Mouse (Mus musculus) midbrain, embryonic 12.5 days (tissue): ENCODE measurements around the gene Smad3. TPM values are rescaled to one million over a fixed set of nuclear protein-coding genes. Genes with fewer than 3 reads are reported as not detected.

Experiments
- ATAC-seq: fragments of 200-750 bp; cut with Nextera tagmentation; 2 replicates; pipeline ENCODE4 v1.8.0; 2017; ENCODE audit warnings: low read depth, moderate TSS enrichment, moderate library complexity; ENCODE audit not compliant: low FRiP score
- H3K27ac ChIP-seq: fragments of 300-500 bp; sonication (generic); replicated peaks from 2 replicates; pipeline ENCODE4 v1.5.1; 2016; ENCODE audit warnings: mild to moderate bottlenecking
- H3K27me3 ChIP-seq: fragments of 300-500 bp; sonication (generic); 2 replicates; pipeline ENCODE4 v1.6.1; 2016; ENCODE audit warnings: mild to moderate bottlenecking
- H3K36me3 ChIP-seq: fragments of 300-500 bp; sonication (generic); 2 replicates; pipeline ENCODE4 v1.6.1; 2016
- H3K4me1 ChIP-seq: fragments of 300-500 bp; sonication (generic); 2 replicates; pipeline ENCODE4 v1.6.1; 2016
- H3K4me2 ChIP-seq: fragments of 300-500 bp; sonication (generic); replicated peaks from 2 replicates; pipeline ENCODE4 v1.6.1; 2016; ENCODE audit warnings: mild to moderate bottlenecking, moderate library complexity
- H3K4me3 ChIP-seq: fragments of 300-500 bp; sonication (generic); 2 replicates; pipeline ENCODE4 v1.5.1; 2016; ENCODE audit warnings: mild to moderate bottlenecking
- H3K9ac ChIP-seq: fragments of 300-500 bp; sonication (generic); replicated peaks from 2 replicates; pipeline ENCODE4 v1.6.1; 2016; ENCODE audit warnings: mild to moderate bottlenecking, moderate library complexity
- H3K9me3 ChIP-seq: fragments of 300-500 bp; sonication (generic); 2 replicates; pipeline ENCODE4 v1.6.1; 2016; ENCODE audit warnings: mild to moderate bottlenecking
- WGBS: fragments of 180-500 bp; shearing (Covaris S2); methylation state at CpG from one replicate; pipeline ENCODE4 v1.1.7; 2016; 5-methylcytosine and 5-hydroxymethylcytosine counted together
- polyA plus RNA-seq: library from polyadenylated mRNA; unstranded; fragments of >200 nt; fragmentation: Nextera tagmentation; extraction: Ambion mirVana; gene quantifications from 2 replicates; pipeline ENCODE4 v1.2.1, GENCODE M21; 2016

The Smad3 gene
- polyA plus RNA-seq: 28.4 and 31.2 TPM in 2 replicates

DNA sequence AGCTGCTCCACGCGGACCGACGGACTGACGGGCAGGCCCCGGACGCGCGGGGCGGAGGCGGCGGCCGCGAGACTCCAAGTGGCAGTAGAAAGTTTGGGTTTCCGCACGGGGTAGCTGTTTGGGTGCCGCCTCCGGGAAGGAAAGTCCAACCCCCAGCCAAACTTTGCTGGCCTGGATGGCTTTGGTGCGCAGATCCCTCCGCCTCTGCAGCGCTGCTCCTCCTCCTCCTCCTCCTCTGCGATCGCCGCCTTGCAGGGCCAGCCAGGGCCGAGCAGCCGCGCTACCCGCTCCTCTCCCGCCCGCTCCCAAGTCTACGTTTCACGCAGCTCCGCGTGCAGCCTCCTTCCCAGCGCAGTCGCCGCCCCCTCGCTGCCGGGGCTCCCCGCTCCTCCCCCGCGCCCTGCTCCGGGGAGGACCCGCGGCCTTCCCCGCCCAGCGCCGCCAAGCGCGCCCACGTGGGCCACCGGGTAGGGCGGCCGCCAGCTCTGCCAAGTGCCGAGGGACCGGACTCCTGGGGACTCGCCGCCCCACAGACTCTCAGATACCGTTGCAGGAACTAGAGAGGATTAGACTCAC lies at the start of gene Smad3:
Gene Smad3 (minus strand): TSS at position 130 of the 576 bp plus-strand sequence.
- Histone ChIP-seq H3K4me1 (peaks cover 54% of the 10 kb centered on the region), H3K4me3 (peak within 1 kb of the TSS; percentile 79), H3K9ac (peak within 1 kb of the TSS; percentile 84), H3K9me3 (0 out of 2 replicates have a peak, but pooled peaks cover 4% of the 10 kb centered on the region), H3K27ac (peak within 1 kb of the TSS; percentile 95), H3K4me2 (peak within 1 kb of the TSS; percentile 95), H3K36me3 (no peaks in the 10 kb centered on the region), H3K27me3 (peaks cover 11% of the 10 kb centered on the region)
- WGBS: under 1% methylated on average over 52 of the region's 59 CpGs
- peak; percentile 85 for ATAC-seq

DNA sequence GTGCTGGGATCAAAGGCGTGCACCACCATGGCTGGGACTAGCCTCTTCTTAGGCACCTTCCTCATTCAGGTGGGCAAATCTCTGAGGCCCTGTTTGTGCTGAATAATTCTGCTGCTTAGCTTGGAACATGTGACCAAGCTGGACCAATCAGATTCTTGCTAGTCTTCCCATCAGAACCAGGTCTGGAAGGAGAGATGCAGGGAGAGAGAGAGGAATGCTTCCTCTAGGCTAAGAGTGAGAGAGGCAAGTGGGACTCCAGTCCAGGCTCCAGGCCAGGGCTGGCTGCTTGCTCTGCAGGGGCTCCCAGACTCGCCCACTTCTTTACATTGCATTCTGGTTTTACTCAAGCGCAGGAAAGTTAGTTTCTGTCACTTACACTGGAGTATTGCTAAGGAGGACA lies 47.1 kb upstream of the Smad3 start:
- H3K4me1 ChIP-seq: peaks cover 16% of the 10 kb centered on the region
- no peak overlapping the region for H3K9ac ChIP-seq
- no peak overlapping the region for H3K27ac ChIP-seq
- ATAC-seq: no peak
- no peak overlapping the region for H3K4me3 ChIP-seq
- WGBS: 44% methylated on average over 3 of the region's 3 CpGs
- H3K4me2 ChIP-seq: no peak overlapping the region
- H3K9me3 ChIP-seq: no peaks in the 10 kb centered on the region
- H3K27me3 ChIP-seq: peaks cover 10% of the 10 kb centered on the region; the same call in 1 of the 2 replicates
- no peaks in the 10 kb centered on the region for H3K36me3 ChIP-seq

DNA sequence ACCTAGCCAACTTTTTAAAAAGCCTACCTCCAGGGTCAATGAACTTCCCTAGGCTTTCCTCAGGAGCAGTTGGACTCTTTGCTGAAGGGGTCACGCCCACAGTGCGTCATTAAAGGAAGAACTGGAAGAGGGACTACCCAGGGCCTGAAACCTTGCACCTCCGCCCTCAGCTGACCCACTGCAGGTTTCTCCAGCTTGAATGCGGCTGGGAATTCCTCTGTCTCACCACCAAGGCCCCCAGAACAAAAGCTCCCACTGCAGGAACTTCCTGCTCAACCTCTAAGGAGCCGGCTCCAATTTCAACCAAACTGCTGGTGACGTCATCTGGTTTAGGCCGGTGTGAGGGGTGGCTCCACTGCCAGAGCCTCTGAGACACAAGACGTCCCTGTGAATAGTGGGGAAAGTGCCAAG lies 45.4 kb upstream of the Smad3 start:
- ATAC-seq: peak; percentile 44; the same call in 1 of the 2 replicates
- 4% methylated on average over 8 of the region's 8 CpGs for WGBS

DNA sequence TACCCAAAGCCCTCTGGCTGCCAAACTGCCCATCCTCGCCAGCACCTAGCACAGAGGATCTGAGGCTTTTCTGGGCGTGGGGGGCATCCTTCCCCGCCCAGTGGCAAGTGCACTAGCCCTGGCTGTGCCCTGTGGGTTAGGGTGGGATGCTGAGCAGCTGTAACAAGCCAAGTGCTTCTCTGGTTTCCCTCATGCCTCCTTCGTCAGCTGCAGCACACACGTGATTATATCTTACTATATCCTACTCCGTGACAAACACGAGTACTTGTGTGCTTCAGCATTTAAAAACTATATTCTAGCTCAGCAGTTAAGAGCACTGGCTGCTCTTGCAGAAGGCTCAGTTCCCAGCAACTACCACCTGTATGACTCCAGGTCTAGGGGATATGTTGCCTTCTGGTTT lies 44.7 kb upstream of the Smad3 start:
- Histone ChIP-seq H3K36me3 (no peaks in the 10 kb centered on the region), H3K9me3 (no peaks in the 10 kb centered on the region), H3K27me3 (peaks cover 10% of the 10 kb centered on the region; the same call in 1 of the 2 replicates), H3K4me2 (no peak overlapping the region), H3K4me3 (no peak overlapping the region), H3K9ac (no peak overlapping the region), H3K27ac (no peak overlapping the region), H3K4me1 (peaks cover 16% of the 10 kb centered on the region)
- WGBS: 81% methylated on average over 7 of the region's 7 CpGs
- ATAC-seq: no peak

More for the DNA sequence above, 45.4 kb upstream of the Smad3 start:
- no peak overlapping the region for H3K4me3 ChIP-seq
- peaks cover 16% of the 10 kb centered on the region for H3K4me1 ChIP-seq
- H3K36me3 ChIP-seq: no peaks in the 10 kb centered on the region
- no peak overlapping the region for H3K9ac ChIP-seq
- no peaks in the 10 kb centered on the region for H3K9me3 ChIP-seq
- H3K27ac ChIP-seq: no peak overlapping the region
- peaks cover 10% of the 10 kb centered on the region; the same call in 1 of the 2 replicates for H3K27me3 ChIP-seq
- H3K4me2 ChIP-seq: peak overlapping the region; percentile 25

DNA sequence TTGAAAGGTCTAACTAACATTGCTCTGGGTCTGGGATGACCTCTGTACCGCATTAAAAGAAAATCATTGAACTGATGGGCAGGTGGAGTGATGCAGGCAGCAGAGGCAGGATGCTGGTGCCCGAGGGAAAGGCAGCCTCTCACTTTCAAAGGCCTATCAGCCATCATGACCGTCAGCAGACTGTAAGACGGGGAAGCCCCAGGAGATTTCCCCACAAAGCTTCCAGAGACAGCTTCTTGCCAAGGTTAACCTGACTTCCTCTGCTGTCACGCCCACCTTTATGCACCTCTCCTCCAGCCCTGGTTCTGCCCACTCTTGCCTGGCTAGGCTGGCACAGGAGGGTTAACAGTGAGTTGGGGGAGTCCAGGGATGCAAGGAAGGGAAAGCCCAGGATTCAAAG lies 44.3 kb upstream of the Smad3 start:
- no peak overlapping the region for H3K4me3 ChIP-seq
- H3K4me1 ChIP-seq: peaks cover 16% of the 10 kb centered on the region
- H3K9ac ChIP-seq: no peak overlapping the region
- peaks cover 10% of the 10 kb centered on the region; the same call in 1 of the 2 replicates for H3K27me3 ChIP-seq
- no peak overlapping the region for H3K4me2 ChIP-seq
- H3K9me3 ChIP-seq: no peaks in the 10 kb centered on the region
- 79% methylated on average over 5 of the region's 5 CpGs for WGBS
- no peak for ATAC-seq
- no peak overlapping the region for H3K27ac ChIP-seq
- no peaks in the 10 kb centered on the region for H3K36me3 ChIP-seq

DNA sequence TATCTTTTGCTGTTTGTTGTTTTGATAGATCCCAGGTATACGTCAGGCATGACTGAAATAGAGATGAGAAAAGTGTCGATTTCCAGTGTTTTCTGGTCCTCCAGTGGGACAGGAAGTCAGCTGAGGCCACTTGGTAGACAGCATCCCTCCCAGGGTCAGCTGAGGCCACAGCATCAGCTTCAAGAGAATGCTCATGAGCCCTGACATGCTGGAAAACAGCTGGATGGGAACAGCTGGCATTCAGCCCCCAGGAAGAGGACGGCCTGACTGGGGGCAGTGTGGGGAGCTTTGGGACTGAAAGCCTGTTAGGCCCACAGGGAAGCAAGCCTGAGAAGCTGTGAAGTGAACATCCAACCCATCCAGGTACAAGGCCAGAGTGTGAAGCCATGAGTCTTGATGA lies 38.6 kb upstream of the Smad3 start:
- no peak overlapping the region for H3K27ac ChIP-seq
- no peak overlapping the region for H3K9ac ChIP-seq
- H3K9me3 ChIP-seq: no peaks in the 10 kb centered on the region
- no peaks in the 10 kb centered on the region for H3K4me1 ChIP-seq
- ATAC-seq: no peak
- H3K36me3 ChIP-seq: no peaks in the 10 kb centered on the region
- no peak overlapping the region for H3K4me3 ChIP-seq
- no peak overlapping the region for H3K4me2 ChIP-seq
- 75% methylated on average over 3 of the region's 3 CpGs for WGBS
- H3K27me3 ChIP-seq: peaks cover 10% of the 10 kb centered on the region; the same call in 1 of the 2 replicates

DNA sequence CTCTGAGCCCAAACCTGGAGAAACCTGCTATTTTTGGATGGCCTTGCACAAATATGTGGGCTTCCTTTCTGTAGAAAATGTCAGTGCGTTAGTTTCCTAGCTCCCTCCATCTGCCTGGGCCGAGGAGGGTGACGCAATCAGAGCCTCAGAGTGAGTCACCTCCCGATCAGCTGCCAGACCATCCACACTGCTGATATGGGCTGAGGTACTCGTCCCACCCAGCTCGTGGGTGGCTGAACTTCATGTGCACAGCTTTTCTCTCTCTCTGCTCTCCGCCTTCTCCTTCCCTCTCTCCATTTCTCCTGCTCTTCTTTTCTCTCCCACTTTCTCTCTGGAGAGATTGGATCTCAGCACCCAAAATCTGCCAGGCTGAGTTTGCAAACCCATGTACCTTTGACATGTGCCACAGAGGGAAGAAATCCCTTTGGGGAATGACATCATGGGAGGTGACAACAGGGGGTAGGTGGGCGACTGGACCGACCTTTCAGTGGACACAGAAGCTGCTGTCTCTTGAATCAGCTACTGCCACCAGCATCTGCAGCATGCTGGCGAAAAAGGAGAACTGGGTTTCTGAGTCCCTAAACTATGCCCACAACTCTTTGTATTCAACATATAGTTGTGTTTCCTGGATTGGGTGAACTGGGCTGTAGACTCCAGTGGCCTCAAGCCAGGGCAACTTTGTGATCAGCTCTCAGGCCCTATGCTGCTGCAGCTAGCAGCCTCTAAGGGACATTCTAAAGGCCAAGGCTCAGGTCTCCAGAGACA lies 36.1 kb upstream of the Smad3 start:
- Histone ChIP-seq H3K36me3 (no peaks in the 10 kb centered on the region), H3K4me2 (no peak overlapping the region), H3K9me3 (no peaks in the 10 kb centered on the region), H3K4me1 (no peaks in the 10 kb centered on the region), H3K4me3 (no peak overlapping the region), H3K27me3 (peaks cover 5% of the 10 kb centered on the region; the same call in 1 of the 2 replicates), H3K9ac (no peak overlapping the region), H3K27ac (no peak overlapping the region)
- no peak for ATAC-seq
- whole genome bisulfite sequencing: 88% methylated on average over 10 of the region's 10 CpGs

DNA sequence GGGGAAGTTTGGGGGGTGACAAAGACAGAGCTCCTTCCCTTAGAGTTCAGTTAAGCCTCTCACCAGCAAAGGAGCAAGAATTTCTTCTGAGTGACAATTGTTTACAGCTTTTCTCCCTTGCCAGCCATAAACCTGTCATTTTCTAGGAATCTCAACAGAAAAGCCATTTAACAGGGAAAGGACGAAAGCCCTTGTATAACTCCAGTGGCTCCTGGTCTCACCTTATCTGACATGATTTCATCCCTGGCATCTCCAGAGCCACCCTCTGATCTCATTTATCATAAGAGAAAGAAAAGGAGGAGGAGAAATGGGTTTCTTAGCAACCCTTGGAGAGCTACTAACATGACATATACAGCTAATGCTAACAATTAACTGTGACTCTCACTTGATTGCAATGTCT lies 33.9 kb upstream of the Smad3 start:
- Histone ChIP-seq H3K9me3 (no peaks in the 10 kb centered on the region), H3K4me3 (no peak overlapping the region), H3K36me3 (no peaks in the 10 kb centered on the region), H3K9ac (no peak overlapping the region), H3K27me3 (peaks cover 7% of the 10 kb centered on the region; the same call in 1 of the 2 replicates), H3K27ac (no peak overlapping the region), H3K4me2 (no peak overlapping the region), H3K4me1 (peaks cover 2% of the 10 kb centered on the region)
- WGBS: 92% methylated on average over 1 of the region's 1 CpGs
- no peak for ATAC-seq

DNA sequence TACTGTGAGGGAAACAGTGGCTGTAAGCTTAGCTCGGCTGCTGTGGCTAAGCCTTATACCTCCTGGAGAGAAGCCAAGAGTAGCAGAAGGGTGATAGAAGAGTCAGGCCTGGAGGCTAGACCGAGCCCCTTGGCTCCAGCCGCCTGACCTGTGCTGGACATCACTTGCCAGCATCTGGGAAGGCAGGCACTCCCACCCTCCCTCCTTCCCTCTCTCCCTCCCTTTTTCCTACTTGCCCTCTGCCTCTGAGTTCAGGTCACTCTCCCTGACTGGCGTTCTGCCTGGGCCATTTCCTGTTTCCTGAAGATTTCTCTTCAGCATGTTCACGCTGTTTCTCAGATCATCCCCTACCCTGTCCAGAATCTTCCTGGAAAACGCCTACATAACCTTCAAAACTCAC lies 33.5 kb upstream of the Smad3 start:
- H3K9me3 ChIP-seq: no peaks in the 10 kb centered on the region
- no peak overlapping the region for H3K4me3 ChIP-seq
- ATAC-seq: no peak
- H3K4me2 ChIP-seq: no peak overlapping the region
- H3K4me1 ChIP-seq: peaks cover 6% of the 10 kb centered on the region
- H3K36me3 ChIP-seq: no peaks in the 10 kb centered on the region
- peaks cover 8% of the 10 kb centered on the region; the same call in 1 of the 2 replicates for H3K27me3 ChIP-seq
- H3K9ac ChIP-seq: no peak overlapping the region
- H3K27ac ChIP-seq: no peak overlapping the region
- WGBS: 40% methylated on average over 6 of the region's 6 CpGs

DNA sequence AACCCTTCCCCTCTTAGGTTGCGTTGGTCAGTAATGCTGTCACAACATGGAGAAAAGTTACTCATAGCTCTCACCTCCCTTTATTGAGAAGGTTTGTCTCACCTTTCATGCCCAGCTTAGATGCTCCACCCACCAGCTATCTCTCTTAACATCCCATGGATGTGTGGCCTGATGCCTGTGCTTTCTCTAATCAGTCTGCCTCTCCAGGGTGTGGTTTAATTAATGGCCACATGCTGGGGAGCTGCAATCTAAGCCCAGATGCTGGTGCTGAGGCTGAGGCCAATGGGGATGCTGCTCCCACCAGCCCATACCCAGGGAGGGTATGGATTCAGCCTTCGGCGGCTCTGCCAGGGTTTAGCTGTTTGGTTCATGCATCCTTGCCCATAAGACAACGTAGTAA lies 32.4 kb upstream of the Smad3 start:
- peaks cover 14% of the 10 kb centered on the region for H3K4me1 ChIP-seq
- ATAC-seq: no peak
- 90% methylated on average over 4 of the region's 4 CpGs for WGBS
- H3K9ac ChIP-seq: no peak overlapping the region
- no peaks in the 10 kb centered on the region for H3K9me3 ChIP-seq
- H3K36me3 ChIP-seq: no peaks in the 10 kb centered on the region
- H3K27me3 ChIP-seq: peaks cover 9% of the 10 kb centered on the region; the same call in 1 of the 2 replicates
- no peak overlapping the region for H3K4me3 ChIP-seq
- no peak overlapping the region for H3K4me2 ChIP-seq
- H3K27ac ChIP-seq: no peak overlapping the region

DNA sequence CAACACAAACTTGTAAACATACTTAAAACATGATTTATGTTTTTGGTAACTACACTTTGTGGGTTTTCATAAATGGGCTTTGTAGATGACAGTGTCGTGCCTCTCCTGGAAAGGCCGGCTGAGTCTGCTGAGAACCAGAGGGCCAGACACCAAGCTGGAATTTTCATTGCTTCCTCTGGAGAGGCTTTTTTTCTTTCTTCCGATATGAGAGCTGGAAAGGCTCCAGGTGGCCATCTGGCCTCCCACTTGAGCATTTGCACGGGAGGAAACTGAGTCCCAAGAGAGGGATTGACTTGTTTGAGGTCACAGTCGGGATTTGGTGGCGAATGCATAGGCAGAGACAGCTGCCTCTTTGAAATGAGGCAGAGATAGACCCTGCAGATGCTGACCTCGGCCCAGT lies 31.6 kb upstream of the Smad3 start:
- H3K4me2 ChIP-seq: no peak overlapping the region
- peaks cover 14% of the 10 kb centered on the region for H3K4me1 ChIP-seq
- H3K4me3 ChIP-seq: no peak overlapping the region
- H3K36me3 ChIP-seq: no peaks in the 10 kb centered on the region
- H3K9me3 ChIP-seq: no peaks in the 10 kb centered on the region
- no peak overlapping the region for H3K27ac ChIP-seq
- peaks cover 14% of the 10 kb centered on the region for H3K27me3 ChIP-seq
- WGBS: 71% methylated on average over 7 of the region's 7 CpGs
- ATAC-seq: no peak
- H3K9ac ChIP-seq: no peak overlapping the region

DNA sequence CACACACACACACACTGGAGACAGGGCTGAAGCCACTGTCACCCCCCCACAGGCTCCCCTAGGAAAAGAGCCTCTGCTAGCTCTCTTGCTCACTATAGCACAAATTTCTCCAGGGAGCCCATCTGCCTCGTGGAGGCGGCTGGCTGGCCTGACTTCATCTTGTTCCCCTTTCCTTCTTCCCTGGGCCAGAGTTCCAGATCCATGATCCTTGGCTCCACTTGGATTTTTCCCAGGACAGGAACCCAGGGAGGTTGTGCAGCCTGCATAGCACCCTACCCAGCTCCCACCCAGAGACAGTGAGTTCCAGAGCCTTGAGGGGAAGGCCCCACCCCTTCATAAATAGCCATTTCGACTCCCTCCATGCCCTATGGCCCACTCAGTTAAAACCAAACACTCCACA lies 29.8 kb upstream of the Smad3 start:
- Histone ChIP-seq H3K4me3 (no peak overlapping the region), H3K4me1 (peaks cover 21% of the 10 kb centered on the region), H3K36me3 (no peaks in the 10 kb centered on the region), H3K4me2 (no peak overlapping the region), H3K27ac (no peak overlapping the region), H3K27me3 (peaks cover 15% of the 10 kb centered on the region), H3K9ac (no peak overlapping the region), H3K9me3 (no peaks in the 10 kb centered on the region)
- 60% methylated on average over 3 of the region's 3 CpGs for WGBS
- ATAC-seq: no peak
